1 mouse cellular context compared by ENCODE assay signal in the genomic region with DNA sequence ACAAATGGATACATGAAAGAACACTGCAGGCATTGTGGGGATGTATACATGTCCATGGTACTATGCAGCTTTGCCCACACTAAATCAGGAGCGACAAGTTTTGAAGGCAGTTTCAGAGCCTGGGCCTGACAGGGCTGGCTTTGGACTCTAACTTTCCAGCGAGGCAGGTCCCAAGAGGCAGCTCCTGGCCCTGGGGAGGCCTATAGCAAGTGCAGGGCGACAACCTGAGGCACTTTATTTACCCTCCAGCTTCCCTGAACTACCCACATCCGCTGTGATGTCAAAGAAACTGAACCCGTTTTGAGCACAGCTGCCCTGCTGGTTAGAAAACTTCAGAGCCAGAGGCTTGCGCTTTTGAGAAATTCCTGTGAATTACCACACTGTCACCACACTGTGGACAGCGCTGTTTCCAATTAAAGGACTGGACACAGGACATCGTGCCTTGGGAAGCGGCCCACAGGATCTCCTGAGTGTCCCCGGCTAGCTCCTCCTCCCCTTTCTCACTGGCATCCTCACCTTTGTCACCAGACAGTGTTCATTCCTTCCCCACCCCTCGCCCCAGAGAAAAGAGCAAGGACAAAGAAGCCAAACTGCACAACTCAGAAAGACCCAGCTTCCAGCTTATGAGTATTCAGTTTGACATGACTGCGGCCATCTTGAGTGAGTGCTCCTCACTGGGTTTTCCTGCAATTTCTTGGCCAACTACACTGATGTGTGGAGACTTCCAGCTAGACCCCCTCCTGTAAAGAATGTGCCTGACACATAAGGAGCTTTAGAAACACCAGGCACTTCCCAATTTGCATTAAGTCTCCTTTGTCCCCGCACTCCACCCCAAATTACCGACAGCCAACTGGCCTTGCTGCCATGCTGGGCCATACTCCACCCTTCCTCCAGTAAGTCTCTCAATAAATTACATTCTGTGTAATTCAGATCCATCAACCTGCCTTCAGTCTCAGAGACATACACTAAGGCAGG.
A peak's percentile ranks its signal among the peaks of the same experiment; 100 is the strongest.
TF ChIP-seq lines count a peak whose summit lies in the region.

No protein-coding gene starts in this region.

TF ChIP-seq in CH12.LX, 34 proteins besides CTCF, POLR2A, EP300 and RAD21 (continued from another document):
- TF ChIP-seq MYC (IDR thresholded peaks at IDR 0.05; ENCODE audit: low read depth, low read length): 0 out of 2 replicates have a peak, but pooled peaks have one; percentile 10
- 0 out of 2 replicates have a peak, but pooled peaks have one; percentile 26 for TF ChIP-seq HCFC1 (IDR thresholded peaks at IDR 0.05; ENCODE audit: low read depth, low read length)
- TF ChIP-seq CHD2 (IDR thresholded peaks at IDR 0.05; ENCODE audit: low read length): no peak; the same call in 1 of the 2 replicates
- TF ChIP-seq KAT2A (IDR thresholded peaks at IDR 0.05; ENCODE audit: insufficient replicate concordance, low read length): 0 out of 2 replicates have a peak, but pooled peaks have one; percentile 46
- no peak for TF ChIP-seq ZKSCAN1 (IDR thresholded peaks at IDR 0.05; ENCODE audit: borderline replicate concordance, low read depth, low read length)
